Mouse (Mus musculus) heart, embryonic 11.5 days (tissue): ENCODE measurements at regions not wholly inside any gene's neighbourhood (a gene's known extent, or its start where the extent isn't known, plus 50 kb on each side); places are given as distances from the start of the nearest gene placed in this dataset.

Experiments used
- ATAC-seq: fragments of 200-750 bp; cut with Nextera tagmentation; replicated peaks from 2 replicates; pipeline ENCODE4 v1.8.0; 2017; ENCODE audit warnings: moderate library complexity; ENCODE audit not compliant: insufficient number of reproducible peaks, low FRiP score, low TSS enrichment
- H3K27ac ChIP-seq: fragments of 300-500 bp; sonication (generic); 2 replicates; pipeline ENCODE4 v1.5.1; 2014; ENCODE audit warnings: mild to moderate bottlenecking, low read depth, low read length
- H3K27me3 ChIP-seq: fragments of 300-500 bp; sonication (generic); 2 replicates; pipeline ENCODE4 v1.6.1; 2014; ENCODE audit warnings: mild to moderate bottlenecking, low read length, mixed read lengths; ENCODE audit not compliant: control insufficient read depth, insufficient read depth
- H3K36me3 ChIP-seq: fragments of 300-500 bp; sonication (generic); 2 replicates; pipeline ENCODE4 v1.6.1; 2014; ENCODE audit warnings: mild to moderate bottlenecking, low read length, moderate library complexity, mixed read lengths; ENCODE audit not compliant: control insufficient read depth, insufficient read depth
- H3K4me1 ChIP-seq: fragments of 300-500 bp; sonication (generic); 2 replicates; pipeline ENCODE4 v1.6.1; 2014; ENCODE audit warnings: low read length; ENCODE audit not compliant: control insufficient read depth, insufficient read depth
- H3K4me2 ChIP-seq: fragments of 300-500 bp; sonication (generic); 2 replicates; pipeline ENCODE4 v1.6.1; 2014; ENCODE audit warnings: mild to moderate bottlenecking, moderate library complexity
- H3K4me3 ChIP-seq: fragments of 300-500 bp; sonication (generic); 2 replicates; pipeline ENCODE4 v1.5.1; 2014; ENCODE audit warnings: low read depth, low read length
- H3K9ac ChIP-seq: fragments of 300-500 bp; sonication (generic); 2 replicates; pipeline ENCODE4 v1.6.1; 2014; ENCODE audit warnings: mild to moderate bottlenecking, low read depth, low read length, moderate library complexity
- H3K9me3 ChIP-seq: fragments of 300-500 bp; sonication (generic); replicated peaks from 2 replicates; pipeline ENCODE4 v1.6.1; 2016; ENCODE audit warnings: low read length; ENCODE audit not compliant: control insufficient read depth
- WGBS: fragments of 180-500 bp; shearing (Covaris S2); extraction: QIAGEN DNeasy Blood & Tissue Kit; methylation state at CpG from one replicate; pipeline ENCODE4 v1.1.7; 2014; ENCODE audit not compliant: insufficient replicate concordance; 5-methylcytosine and 5-hydroxymethylcytosine counted together

DNA sequence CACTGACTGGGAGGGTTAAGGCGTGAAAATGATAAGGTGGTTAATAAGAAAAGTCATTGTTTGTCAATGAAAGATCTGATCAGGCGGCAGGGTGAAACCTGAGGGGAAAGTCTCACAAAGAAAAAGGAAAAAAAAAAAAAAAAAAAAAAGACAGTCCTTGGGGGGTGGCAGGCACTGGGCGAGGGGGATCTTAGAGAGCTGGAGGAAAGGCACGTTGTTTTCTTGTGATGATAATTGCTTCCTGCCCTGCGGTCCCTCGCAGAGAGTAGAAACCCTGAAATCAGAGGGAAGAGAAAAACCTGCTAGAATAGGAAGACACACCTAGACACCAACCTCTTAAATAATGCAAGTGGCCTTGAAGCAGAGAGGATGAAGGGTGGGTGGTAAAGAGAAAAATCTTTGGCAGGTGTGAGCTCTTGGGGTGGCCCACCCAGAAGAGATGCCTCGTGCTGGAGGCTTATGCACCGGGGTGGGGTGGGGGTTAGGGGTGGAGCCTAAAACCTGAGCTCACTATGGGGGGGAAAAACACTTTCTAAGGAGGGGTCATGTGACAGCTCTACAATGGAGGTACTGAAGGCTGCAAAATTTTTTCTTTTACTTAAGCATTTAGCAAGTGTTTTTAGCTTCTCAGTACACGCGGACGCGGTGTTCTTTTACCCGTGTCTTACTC, 294.0 kb upstream of the Arglu1 start:
- no peaks in the 10 kb centered on the region for H3K36me3 ChIP-seq
- H3K27me3 ChIP-seq = no peaks in the 10 kb centered on the region
- no peak overlapping the region for H3K4me2 ChIP-seq
- peaks cover 4% of the 10 kb centered on the region; the same call in 1 of the 2 replicates for H3K4me1 ChIP-seq
- H3K9me3 ChIP-seq = no peaks in the 10 kb centered on the region
- H3K4me3 ChIP-seq = no peak overlapping the region
- H3K9ac ChIP-seq = no peak overlapping the region
- no peak overlapping the region for H3K27ac ChIP-seq
- WGBS = 20% methylated on average over 13 of the region's 13 CpGs
- ATAC-seq = 0 out of 2 replicates have a peak, but pooled peaks have one; percentile 33

DNA sequence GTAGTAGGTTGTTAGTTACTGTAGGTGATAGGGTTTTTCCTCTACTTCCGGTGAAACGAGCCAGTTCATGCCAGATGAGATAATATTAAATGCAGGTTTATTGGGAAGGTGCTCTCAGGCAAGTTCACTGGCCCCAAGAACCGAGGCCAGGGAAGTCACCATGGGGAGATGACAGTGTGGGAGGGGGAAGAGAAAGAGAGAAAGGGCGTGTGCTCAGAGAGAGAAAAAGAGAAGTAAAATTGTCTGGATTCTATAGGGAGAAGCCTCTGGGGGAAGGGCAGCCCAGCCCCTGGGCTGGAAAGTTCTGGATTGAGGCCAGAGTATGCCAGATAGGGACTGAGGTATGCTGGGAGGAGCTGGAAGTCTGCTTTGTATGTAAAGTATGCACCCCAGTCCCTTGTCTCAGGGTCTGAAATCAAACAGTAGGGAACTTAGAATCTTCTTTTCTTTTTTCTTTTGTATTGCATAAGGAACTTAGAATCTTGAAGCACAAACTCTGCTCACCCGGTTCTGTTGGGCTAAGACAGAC, 292.9 kb upstream of the Arglu1 start:
- Histone ChIP-seq H3K9ac (no peak overlapping the region), H3K27ac (no peak overlapping the region), H3K27me3 (no peaks in the 10 kb centered on the region), H3K4me3 (no peak overlapping the region), H3K4me2 (peak overlapping the region; percentile 6), H3K36me3 (no peaks in the 10 kb centered on the region), H3K4me1 (peaks cover 4% of the 10 kb centered on the region; the same call in 1 of the 2 replicates), H3K9me3 (no peaks in the 10 kb centered on the region)
- no peak; the same call in 1 of the 2 replicates for ATAC-seq
- WGBS = 41% methylated on average over 5 of the region's 5 CpGs

DNA sequence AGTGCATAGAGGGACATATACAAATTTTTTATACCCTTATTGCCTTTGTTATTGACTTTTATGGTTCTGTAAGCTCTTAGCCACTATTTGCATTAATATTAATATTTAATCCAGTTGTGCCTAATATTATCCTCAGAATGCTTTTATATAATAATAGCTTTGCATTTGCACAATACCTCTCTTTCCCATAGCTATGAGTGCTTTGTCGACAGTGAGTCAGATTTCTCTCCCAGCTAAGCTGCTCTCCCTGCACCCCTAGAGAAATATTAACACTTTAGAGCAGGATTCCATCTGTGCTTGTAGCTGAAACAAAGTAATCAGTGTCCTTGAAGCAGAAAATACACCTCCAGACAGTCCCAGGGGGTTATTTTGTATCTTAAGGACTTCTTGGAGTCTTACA, 288.6 kb upstream of the Arglu1 start:
- H3K4me1 ChIP-seq = peaks cover 4% of the 10 kb centered on the region; the same call in 1 of the 2 replicates
- no peak overlapping the region for H3K4me2 ChIP-seq
- WGBS = 54% methylated on average over 1 of the region's 1 CpGs
- ATAC-seq = no peak
- H3K9ac ChIP-seq = no peak overlapping the region
- no peaks in the 10 kb centered on the region for H3K36me3 ChIP-seq
- no peak overlapping the region for H3K27ac ChIP-seq
- H3K27me3 ChIP-seq = no peaks in the 10 kb centered on the region
- no peaks in the 10 kb centered on the region for H3K9me3 ChIP-seq
- H3K4me3 ChIP-seq = no peak overlapping the region

DNA sequence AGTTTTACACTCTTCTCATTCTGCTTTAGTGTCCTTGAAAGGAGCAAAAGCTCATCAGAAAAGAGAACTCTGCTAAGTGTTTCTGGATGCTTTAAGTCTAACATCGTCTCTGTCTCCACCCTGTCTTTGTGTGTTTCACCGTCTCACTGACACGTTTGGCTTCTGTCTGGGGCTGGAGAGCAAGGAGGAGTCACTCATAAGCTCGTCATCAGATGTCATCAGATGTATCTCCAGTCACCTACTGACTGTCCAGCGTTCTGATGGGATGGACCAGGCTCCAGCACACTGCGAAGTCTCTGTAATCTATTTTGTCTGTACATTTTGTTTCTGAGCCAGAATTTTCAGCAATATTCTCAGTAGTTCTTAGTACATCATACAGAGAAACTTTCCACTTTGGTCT, 283.4 kb upstream of the Arglu1 start:
- no peak for ATAC-seq
- no peak overlapping the region for H3K27ac ChIP-seq
- peak overlapping the region; percentile 20 for H3K4me2 ChIP-seq
- no peaks in the 10 kb centered on the region for H3K27me3 ChIP-seq
- H3K4me1 ChIP-seq = no peaks in the 10 kb centered on the region
- H3K9ac ChIP-seq = no peak overlapping the region
- 30% methylated on average over 6 of the region's 6 CpGs for WGBS
- no peaks in the 10 kb centered on the region for H3K36me3 ChIP-seq
- no peaks in the 10 kb centered on the region for H3K9me3 ChIP-seq
- no peak overlapping the region for H3K4me3 ChIP-seq

DNA sequence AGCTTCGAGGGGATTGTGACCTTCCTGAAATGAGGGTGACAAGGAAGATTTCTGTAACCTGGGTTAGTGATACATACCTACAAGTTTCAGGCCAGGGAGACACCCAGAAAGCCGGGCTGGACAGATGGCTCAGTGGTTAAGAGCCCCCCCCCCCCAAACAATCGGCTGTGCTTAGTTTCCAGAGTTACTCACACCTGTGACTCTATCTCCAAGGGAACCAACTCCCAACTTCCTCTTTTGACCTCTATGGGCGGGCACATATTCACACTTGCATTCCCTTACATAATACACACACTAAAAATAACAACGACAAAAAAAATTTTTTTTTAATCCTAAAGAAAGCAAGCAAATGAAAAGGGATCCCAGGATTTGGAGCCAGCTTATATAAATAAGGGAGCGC, 283.0 kb upstream of the Arglu1 start:
- Histone ChIP-seq H3K4me3 (no peak overlapping the region), H3K9me3 (no peaks in the 10 kb centered on the region), H3K36me3 (no peaks in the 10 kb centered on the region), H3K4me2 (peak overlapping the region; percentile 20), H3K27ac (no peak overlapping the region), H3K9ac (no peak overlapping the region), H3K4me1 (no peaks in the 10 kb centered on the region), H3K27me3 (no peaks in the 10 kb centered on the region)
- no peak for ATAC-seq
- 56% methylated on average over 6 of the region's 6 CpGs for WGBS

DNA sequence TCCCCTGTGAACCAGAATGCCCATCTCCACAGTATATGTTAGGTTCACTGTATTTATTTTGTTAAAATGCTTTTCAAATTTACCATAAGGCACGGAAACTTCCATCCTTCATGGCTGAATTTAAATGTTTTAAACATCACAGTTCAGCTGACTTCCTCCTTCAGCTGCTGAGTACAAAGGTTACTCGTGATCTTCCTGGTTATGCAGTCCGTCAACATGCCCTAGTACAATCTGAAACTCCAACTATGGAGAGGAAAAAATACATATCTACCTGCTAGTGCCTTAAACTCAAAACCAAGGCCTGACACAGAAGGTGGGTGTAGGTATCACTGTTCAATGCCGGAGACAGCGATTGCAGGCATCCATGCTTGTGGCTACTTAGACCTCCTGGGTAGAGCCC, 280.5 kb upstream of the Arglu1 start:
- Histone ChIP-seq H3K9ac (no peak overlapping the region), H3K4me1 (0 out of 2 replicates have a peak, but pooled peaks cover 3% of the 10 kb centered on the region), H3K9me3 (no peaks in the 10 kb centered on the region), H3K27me3 (no peaks in the 10 kb centered on the region), H3K4me3 (no peak overlapping the region), H3K4me2 (no peak overlapping the region), H3K27ac (no peak overlapping the region), H3K36me3 (no peaks in the 10 kb centered on the region)
- no peak for ATAC-seq
- 78% methylated on average over 5 of the region's 5 CpGs for WGBS

DNA sequence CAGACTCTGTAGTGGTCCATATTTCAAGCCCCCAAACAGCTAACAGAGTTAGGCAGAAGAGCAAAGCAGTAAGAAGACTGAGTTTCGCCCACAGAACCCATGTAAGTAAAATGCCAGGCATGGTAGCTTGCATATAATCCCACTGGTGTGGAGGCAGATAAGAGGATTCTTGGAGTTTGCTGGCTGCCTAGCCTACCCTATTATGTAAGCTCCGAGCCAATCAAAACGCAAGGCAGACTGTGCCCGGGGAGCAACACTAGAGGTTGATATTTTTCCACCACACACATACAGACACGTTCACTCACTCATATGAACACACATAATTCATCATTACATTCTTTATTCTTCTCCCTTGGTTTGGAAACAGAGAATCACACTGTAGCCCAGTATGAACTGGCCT, 280.0 kb upstream of the Arglu1 start:
- no peak overlapping the region for H3K4me3 ChIP-seq

DNA sequence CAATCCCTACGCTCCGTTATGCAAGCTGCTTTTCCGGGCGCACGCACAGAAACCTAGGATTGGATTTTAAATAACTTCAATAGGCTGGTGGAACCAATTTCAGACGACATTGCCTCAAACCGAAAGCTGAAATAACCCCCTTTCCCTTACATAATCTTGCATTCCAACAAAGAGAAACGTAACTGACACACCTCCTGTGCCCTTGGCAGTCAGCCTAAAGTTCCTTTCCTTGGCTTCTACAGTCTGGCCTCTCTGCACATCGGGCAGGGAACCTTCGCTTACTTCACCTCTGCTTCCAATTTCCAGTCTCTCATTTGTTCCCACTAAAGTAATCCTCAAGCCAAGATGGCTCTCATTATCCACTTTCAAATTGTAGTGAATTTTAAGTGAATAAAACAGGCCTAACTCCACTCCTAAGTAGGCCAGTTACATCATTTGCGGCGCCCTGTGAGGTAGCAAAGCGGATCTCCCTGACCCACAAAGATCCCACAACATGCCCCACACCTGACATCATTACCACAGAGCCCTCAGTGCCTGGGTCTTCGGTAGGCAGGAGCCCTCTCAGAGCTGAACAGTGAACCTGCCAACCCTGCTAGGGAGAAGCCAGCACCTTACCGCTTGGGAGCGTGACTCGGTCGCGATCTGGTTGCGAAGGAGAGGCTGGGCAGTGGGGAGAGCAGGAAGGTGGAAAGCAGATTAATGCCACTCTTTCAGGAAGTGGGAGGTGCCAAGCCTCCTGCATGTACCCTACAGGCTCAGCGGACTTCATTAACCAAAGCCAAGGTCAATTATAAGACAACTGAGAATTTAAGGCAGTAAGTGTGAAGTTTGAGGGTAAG, 279.0 kb upstream of the Arglu1 start:
- Histone ChIP-seq H3K4me3 (no peak overlapping the region), H3K27me3 (no peaks in the 10 kb centered on the region), H3K4me1 (0 out of 2 replicates have a peak, but pooled peaks cover 3% of the 10 kb centered on the region), H3K4me2 (no peak overlapping the region), H3K9ac (no peak overlapping the region), H3K9me3 (no peaks in the 10 kb centered on the region), H3K36me3 (no peaks in the 10 kb centered on the region), H3K27ac (no peak overlapping the region)
- WGBS = 82% methylated on average over 21 of the region's 21 CpGs
- no peak for ATAC-seq

More for the DNA sequence above, 280.0 kb upstream of the Arglu1 start:
- Histone ChIP-seq H3K4me1 (0 out of 2 replicates have a peak, but pooled peaks cover 3% of the 10 kb centered on the region), H3K9ac (no peak overlapping the region), H3K27me3 (no peaks in the 10 kb centered on the region), H3K27ac (no peak overlapping the region), H3K36me3 (no peaks in the 10 kb centered on the region), H3K9me3 (no peaks in the 10 kb centered on the region), H3K4me2 (no peak overlapping the region)
- no peak for ATAC-seq
- 73% methylated on average over 5 of the region's 5 CpGs for WGBS
